Mouse (Mus musculus): ENCODE results near the gene Iqgap2. TPM values are rescaled to one million over a fixed set of nuclear protein-coding genes. Genes with fewer than 3 reads are reported as not detected.

Gene Iqgap2
- polyA plus RNA-seq, 1 experiment, result 18.5 TPM

- Histone ChIP-seq H3K9me3 (replicated peaks; ENCODE audit: control insufficient read depth, insufficient read depth, low read length, poor library complexity, severe bottlenecking) (no peaks in the 10 kb centered on the region), H3K4me1 (ENCODE audit: control insufficient read depth, insufficient read depth, low read length) (no peaks in the 10 kb centered on the region), H3K9ac (ENCODE audit: low read depth, poor library complexity, severe bottlenecking) (no peak overlapping the region), H3K27ac (ENCODE audit: insufficient read depth, low read length) (no peak overlapping the region), H3K4me3 (ENCODE audit: low read depth, low read length) (no peak overlapping the region), H3K36me3 (ENCODE audit: control insufficient read depth, insufficient read depth, low read length, poor library complexity, severe bottlenecking) (no peaks in the 10 kb centered on the region), H3K27me3 (ENCODE audit: control insufficient read depth, insufficient read depth, low read length, poor library complexity, severe bottlenecking) (no peaks in the 10 kb centered on the region)
- TF ChIP-seq CTCF (IDR thresholded peaks at IDR 0.05; ENCODE audit: low read depth, low read length), result no peak
- no peak for TF ChIP-seq POLR2A (IDR thresholded peaks at IDR 0.05; ENCODE audit: insufficient read depth, low read length)
- no peak for TF ChIP-seq EP300 (IDR thresholded peaks at IDR 0.05; ENCODE audit: insufficient read depth, low read depth, low read length)
Observed at GRCm38 (mm10) chr13:95688576-95688975, 203.1 kb downstream of the Iqgap2 start.

- Histone ChIP-seq H3K9ac (ENCODE audit: low read depth, poor library complexity, severe bottlenecking) (no peak overlapping the region), H3K36me3 (ENCODE audit: control insufficient read depth, insufficient read depth, low read length, poor library complexity, severe bottlenecking) (no peaks in the 10 kb centered on the region), H3K27me3 (ENCODE audit: control insufficient read depth, insufficient read depth, low read length, poor library complexity, severe bottlenecking) (no peaks in the 10 kb centered on the region), H3K4me1 (ENCODE audit: control insufficient read depth, insufficient read depth, low read length) (no peaks in the 10 kb centered on the region), H3K27ac (ENCODE audit: insufficient read depth, low read length) (no peak overlapping the region), H3K9me3 (replicated peaks; ENCODE audit: control insufficient read depth, insufficient read depth, low read length, poor library complexity, severe bottlenecking) (no peaks in the 10 kb centered on the region), H3K4me3 (ENCODE audit: low read depth, low read length) (no peak overlapping the region)
- TF ChIP-seq EP300 (IDR thresholded peaks at IDR 0.05; ENCODE audit: insufficient read depth, low read depth, low read length) (no peak), CTCF (IDR thresholded peaks at IDR 0.05; ENCODE audit: low read depth, low read length) (no peak), POLR2A (IDR thresholded peaks at IDR 0.05; ENCODE audit: insufficient read depth, low read length) (no peak)
Observed at GRCm38 (mm10) chr13:95685736-95686135, 206.0 kb downstream of the Iqgap2 start.

- H3K4me1 ChIP-seq (ENCODE audit: control insufficient read depth, insufficient read depth, low read length), result no peaks in the 10 kb centered on the region
- H3K27ac ChIP-seq (ENCODE audit: insufficient read depth, low read length), result no peak overlapping the region
- H3K4me3 ChIP-seq (ENCODE audit: low read depth, low read length), result no peak overlapping the region
- TF ChIP-seq CTCF (IDR thresholded peaks at IDR 0.05; ENCODE audit: low read depth, low read length) (no peak), POLR2A (IDR thresholded peaks at IDR 0.05; ENCODE audit: insufficient read depth, low read length) (no peak), EP300 (IDR thresholded peaks at IDR 0.05; ENCODE audit: insufficient read depth, low read depth, low read length) (no peak)
- no peaks in the 10 kb centered on the region for H3K36me3 ChIP-seq (ENCODE audit: control insufficient read depth, insufficient read depth, low read length, poor library complexity, severe bottlenecking)
- H3K9ac ChIP-seq (ENCODE audit: low read depth, poor library complexity, severe bottlenecking), result no peak overlapping the region
- H3K9me3 ChIP-seq (replicated peaks; ENCODE audit: control insufficient read depth, insufficient read depth, low read length, poor library complexity, severe bottlenecking), result no peaks in the 10 kb centered on the region
- H3K27me3 ChIP-seq (ENCODE audit: control insufficient read depth, insufficient read depth, low read length, poor library complexity, severe bottlenecking), result no peaks in the 10 kb centered on the region
Observed at GRCm38 (mm10) chr13:95684656-95685244, 207.0 kb downstream of the Iqgap2 start.

- no peaks in the 10 kb centered on the region for H3K9me3 ChIP-seq (replicated peaks; ENCODE audit: control insufficient read depth, insufficient read depth, low read length, poor library complexity, severe bottlenecking)
- no peaks in the 10 kb centered on the region for H3K27me3 ChIP-seq (ENCODE audit: control insufficient read depth, insufficient read depth, low read length, poor library complexity, severe bottlenecking)
- TF ChIP-seq POLR2A (IDR thresholded peaks at IDR 0.05; ENCODE audit: insufficient read depth, low read length), result no peak
- TF ChIP-seq CTCF (IDR thresholded peaks at IDR 0.05; ENCODE audit: low read depth, low read length), result no peak
- no peak for TF ChIP-seq EP300 (IDR thresholded peaks at IDR 0.05; ENCODE audit: insufficient read depth, low read depth, low read length)
- H3K36me3 ChIP-seq (ENCODE audit: control insufficient read depth, insufficient read depth, low read length, poor library complexity, severe bottlenecking), result no peaks in the 10 kb centered on the region
- H3K9ac ChIP-seq (ENCODE audit: low read depth, poor library complexity, severe bottlenecking), result no peak overlapping the region
- H3K4me3 ChIP-seq (ENCODE audit: low read depth, low read length), result no peak overlapping the region
- H3K27ac ChIP-seq (ENCODE audit: insufficient read depth, low read length), result no peak overlapping the region
- H3K4me1 ChIP-seq (ENCODE audit: control insufficient read depth, insufficient read depth, low read length), result no peaks in the 10 kb centered on the region
Observed at GRCm38 (mm10) chr13:95679491-95679941, 212.2 kb downstream of the Iqgap2 start.

- Histone ChIP-seq H3K27ac (ENCODE audit: insufficient read depth, low read length) (no peak overlapping the region), H3K27me3 (ENCODE audit: control insufficient read depth, insufficient read depth, low read length, poor library complexity, severe bottlenecking) (no peaks in the 10 kb centered on the region), H3K4me3 (ENCODE audit: low read depth, low read length) (no peak overlapping the region), H3K9me3 (replicated peaks; ENCODE audit: control insufficient read depth, insufficient read depth, low read length, poor library complexity, severe bottlenecking) (no peaks in the 10 kb centered on the region), H3K36me3 (ENCODE audit: control insufficient read depth, insufficient read depth, low read length, poor library complexity, severe bottlenecking) (no peaks in the 10 kb centered on the region), H3K9ac (ENCODE audit: low read depth, poor library complexity, severe bottlenecking) (no peak overlapping the region), H3K4me1 (ENCODE audit: control insufficient read depth, insufficient read depth, low read length) (no peaks in the 10 kb centered on the region)
- TF ChIP-seq EP300 (IDR thresholded peaks at IDR 0.05; ENCODE audit: insufficient read depth, low read depth, low read length), result no peak
- TF ChIP-seq POLR2A (IDR thresholded peaks at IDR 0.05; ENCODE audit: insufficient read depth, low read length), result no peak
- no peak for TF ChIP-seq CTCF (IDR thresholded peaks at IDR 0.05; ENCODE audit: low read depth, low read length)
Observed at GRCm38 (mm10) chr13:95679078-95679477, 212.6 kb downstream of the Iqgap2 start.

- TF ChIP-seq CTCF (IDR thresholded peaks at IDR 0.05; ENCODE audit: low read depth, low read length) (no peak), EP300 (IDR thresholded peaks at IDR 0.05; ENCODE audit: insufficient read depth, low read depth, low read length) (no peak), POLR2A (IDR thresholded peaks at IDR 0.05; ENCODE audit: insufficient read depth, low read length) (no peak)
- Histone ChIP-seq H3K27me3 (ENCODE audit: control insufficient read depth, insufficient read depth, low read length, poor library complexity, severe bottlenecking) (no peaks in the 10 kb centered on the region), H3K36me3 (ENCODE audit: control insufficient read depth, insufficient read depth, low read length, poor library complexity, severe bottlenecking) (no peaks in the 10 kb centered on the region), H3K4me3 (ENCODE audit: low read depth, low read length) (no peak overlapping the region), H3K4me1 (ENCODE audit: control insufficient read depth, insufficient read depth, low read length) (no peaks in the 10 kb centered on the region), H3K9me3 (replicated peaks; ENCODE audit: control insufficient read depth, insufficient read depth, low read length, poor library complexity, severe bottlenecking) (0 out of 2 replicates have a peak, but pooled peaks cover 3% of the 10 kb centered on the region), H3K27ac (ENCODE audit: insufficient read depth, low read length) (no peak overlapping the region), H3K9ac (ENCODE audit: low read depth, poor library complexity, severe bottlenecking) (no peak overlapping the region)
Observed at GRCm38 (mm10) chr13:95672372-95672771, 219.3 kb downstream of the Iqgap2 start.
